Mouse (Mus musculus) left cerebral cortex, adult 2 months (tissue): ENCODE data around the gene Ppp1r27. TPM values are rescaled to one million over a fixed set of nuclear protein-coding genes. Genes with fewer than 3 reads are reported as not detected.

Experiments
- DNase-seq, 2 experiments: peaks; one replicate each; pipeline ENCODE4 v3.0.0; 2021 to 2022; ENCODE audit warnings: low spot score in 2 of 2, mixed read lengths in 1 of 2; ENCODE audit errors: extremely low spot score in 1 of 2
- H3K27ac ChIP-seq: fragments of 200-600 bp; 2 replicates; pipeline ENCODE4 v1.8.1; 2022
- H3K4me3 ChIP-seq: fragments of 200-600 bp; 2 replicates; pipeline ENCODE4 v1.8.1; 2022
- CTCF ChIP-seq: fragments of 200-600 bp; IDR thresholded peaks from 2 replicates; pipeline ENCODE4 v1.8.1; 2022; ENCODE audit warnings: antibody characterized with exemption, mild to moderate bottlenecking, moderate library complexity
- intact Hi-C: fragments of 180-260 bp; cut with DNase I; formaldehyde crosslinking; loops from one replicate; pipeline ENCODE4 v1.15.1; 2025
- total RNA-seq, 2 experiments: library from RNA; stranded (reverse); gene quantifications; 2 replicates each; pipeline ENCODE4 v1.2.3; 2021

The Ppp1r27 gene
- total RNA-seq, 2 experiments from 2014 or later: not detected

GRCm38 (mm10) chr11:120554834-120555233 lies 3.9 kb upstream of the Ppp1r27 start:
- DNase-seq: no peak
- Histone ChIP-seq H3K27ac (no peak overlapping the region), H3K4me3 (no peak overlapping the region)
- intact Hi-C loops: no loop called here
- TF ChIP-seq CTCF: no peak

DNA sequence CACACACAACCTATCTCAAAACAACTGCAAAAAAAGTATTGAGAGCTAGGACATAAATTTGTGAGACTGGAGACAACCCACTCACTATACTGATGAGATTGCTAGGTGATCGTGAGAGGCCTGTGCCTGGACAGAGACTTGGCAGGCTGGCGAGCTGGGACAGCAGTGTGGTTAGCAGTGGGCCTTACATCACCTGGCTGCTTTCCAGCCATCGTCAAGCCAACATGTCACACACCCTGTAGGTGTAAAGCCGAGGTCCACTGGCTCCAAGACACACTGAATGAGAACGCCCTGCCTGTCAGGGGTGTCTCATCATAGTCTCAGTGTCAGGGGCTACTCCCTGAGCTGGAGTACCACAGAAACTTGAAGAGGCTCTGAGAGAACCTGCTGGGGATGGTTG lies 1.8 kb upstream of the Ppp1r27 start:
- intact Hi-C loops: no loop called here
- Histone ChIP-seq H3K27ac (no peak overlapping the region), H3K4me3 (no peak overlapping the region)
- no peak for DNase-seq
- TF ChIP-seq CTCF: no peak

DNA sequence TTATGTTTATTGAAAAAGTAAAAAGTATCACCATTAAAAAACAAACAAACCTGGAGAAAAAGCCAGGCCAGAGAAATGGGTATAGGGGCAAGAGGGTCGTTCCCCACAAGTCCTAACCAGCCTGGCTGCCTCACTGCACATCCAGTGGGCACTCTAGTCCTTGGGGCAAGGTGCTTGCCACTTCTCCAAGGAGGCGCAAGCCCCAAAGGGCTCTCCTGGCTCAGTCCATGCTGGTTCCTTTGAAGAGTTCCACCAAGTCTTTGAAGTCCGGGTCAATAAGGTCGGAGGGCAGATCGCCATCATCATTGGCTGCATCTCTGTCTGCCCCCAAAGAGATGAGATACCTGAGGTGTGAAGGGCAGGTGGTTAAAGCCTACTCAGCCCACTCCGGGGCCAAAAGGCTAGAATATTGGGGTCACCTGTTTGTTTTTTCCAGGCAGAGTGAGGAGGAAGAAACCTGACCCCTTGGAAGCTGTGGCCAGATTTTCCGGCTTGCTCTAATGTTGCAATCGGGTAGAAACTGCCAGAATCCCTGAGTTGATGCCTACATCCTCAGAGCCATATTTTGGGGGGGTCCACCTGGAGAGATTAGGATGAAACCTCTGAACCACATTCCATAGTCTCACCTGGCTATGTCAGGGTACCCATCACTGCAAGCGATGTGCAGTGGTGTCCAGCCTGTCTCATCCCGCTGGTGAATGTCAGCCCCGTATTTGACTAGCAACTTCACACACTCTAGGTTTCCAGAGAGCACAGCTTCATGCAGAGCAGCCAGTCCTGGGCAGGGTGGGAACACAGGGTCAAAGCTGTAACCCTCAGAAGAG lies 734 bp downstream of the Ppp1r27 start:
- peak overlapping the region; percentile 89 for H3K4me3 ChIP-seq
- TF ChIP-seq CTCF: no peak
- no peak for DNase-seq
- H3K27ac ChIP-seq: peak overlapping the region; percentile 93
- intact Hi-C loops: loop anchor here (2.0 kb wide), 1 partner anchor 31 kb away; no protein-coding TSS in a partner anchor

GRCm38 (mm10) chr11:120549168-120549945 lies 1.6 kb downstream of the Ppp1r27 start, which contains the start of gene Mcrip1:
Gene Mcrip1 (minus strand): TSS chr11:120549727.
- intact Hi-C loops: loop anchor here (2.0 kb wide), 1 partner anchor 31 kb away; no protein-coding TSS in a partner anchor

DNA sequence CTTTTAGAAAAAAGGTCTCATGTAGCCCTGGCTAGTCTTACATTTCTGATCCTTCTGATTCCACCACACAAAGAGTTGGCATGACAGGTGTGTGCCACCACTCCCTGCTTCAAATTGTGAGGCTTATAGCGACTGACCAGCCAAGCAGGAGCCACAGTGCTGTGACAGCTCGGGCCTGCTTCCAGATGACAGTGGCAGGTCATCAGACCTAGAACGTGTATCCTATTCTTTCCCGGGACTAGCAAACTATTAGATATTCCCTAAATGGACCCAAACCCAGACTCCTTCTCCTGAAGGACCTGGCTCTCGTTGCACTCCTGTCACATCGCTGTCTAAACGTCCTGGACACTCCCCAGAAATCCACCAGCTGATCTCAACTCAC lies 2.2 kb downstream of the Ppp1r27 start:
- DNase-seq: no peak
- Histone ChIP-seq H3K4me3 (peak overlapping the region; percentile 89), H3K27ac (peak overlapping the region; percentile 91)
- intact Hi-C loops: loop anchor here (2.0 kb wide), 1 partner anchor 30 kb away; no protein-coding TSS in a partner anchor
- TF ChIP-seq CTCF: no peak

More at GRCm38 (mm10) chr11:120549168-120549945, 1.6 kb downstream of the Ppp1r27 start, which contains the start of gene Mcrip1:
- DNase-seq: peak; percentile 94 to 95
- TF ChIP-seq CTCF: no peak
- peak within 1 kb of the TSS; percentile 89 for H3K4me3 ChIP-seq
- H3K27ac ChIP-seq: peak within 1 kb of the TSS; percentile 93

- no peak for TF ChIP-seq CTCF
- H3K27ac ChIP-seq: no peak overlapping the region
- H3K4me3 ChIP-seq: peak overlapping the region; percentile 89
- intact Hi-C loops: loop anchor here (2.0 kb wide), 1 partner anchor 29 kb away; no protein-coding TSS in a partner anchor
- no peak for DNase-seq
These were observed 2.7 kb downstream of the Ppp1r27 start for GRCm38 (mm10) chr11:120548214-120548613.

DNA sequence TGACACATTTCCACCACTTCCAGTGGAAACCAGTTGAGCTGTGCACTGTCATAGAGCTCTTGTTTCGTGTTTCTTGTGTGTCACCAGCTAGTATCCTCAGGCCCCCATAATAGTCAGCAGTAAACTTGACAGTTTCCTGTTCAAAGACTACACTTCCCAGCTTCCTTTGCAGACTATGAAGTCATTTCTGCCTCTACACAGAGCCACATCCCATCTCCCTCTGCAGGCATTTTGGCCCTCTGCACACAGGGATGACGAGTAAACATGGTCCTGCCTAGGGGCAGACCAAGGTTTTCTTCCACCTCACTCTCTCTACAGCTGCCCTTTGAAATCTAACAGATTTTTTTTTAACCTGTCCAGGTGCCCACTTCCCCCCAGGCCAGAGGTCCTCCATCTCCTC lies 3.5 kb downstream of the Ppp1r27 start:
- Histone ChIP-seq H3K4me3 (no peak overlapping the region), H3K27ac (no peak overlapping the region)
- intact Hi-C loops: no loop called here
- TF ChIP-seq CTCF: peak; percentile 8
- no peak for DNase-seq

DNA sequence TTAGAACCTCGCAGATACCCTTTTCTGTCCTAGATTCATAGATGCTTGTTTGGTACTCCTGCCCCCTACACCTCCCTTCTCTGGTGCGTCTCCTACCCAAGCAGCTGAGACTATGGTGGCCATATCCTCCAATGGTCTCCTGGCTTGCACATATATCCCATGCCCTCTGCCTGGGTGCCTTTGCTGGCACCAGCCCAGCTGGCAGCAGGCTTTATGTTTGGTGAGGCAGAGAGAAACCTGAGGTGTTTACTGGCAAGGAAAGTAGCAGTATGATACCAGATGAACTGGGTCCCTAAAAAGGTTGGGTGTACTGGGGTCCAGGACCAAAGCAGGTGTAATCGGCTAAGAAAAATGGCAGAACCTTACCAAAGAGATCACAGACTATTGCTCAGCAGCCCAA lies 5.0 kb downstream of the Ppp1r27 start:
- no peak for TF ChIP-seq CTCF
- DNase-seq: no peak
- intact Hi-C loops: no loop called here

GRCm38 (mm10) chr11:120542376-120542775 lies 8.6 kb downstream of the Ppp1r27 start:
- intact Hi-C loops: no loop called here
- Histone ChIP-seq H3K27ac (no peak overlapping the region), H3K4me3 (no peak overlapping the region)
- DNase-seq: no peak
- no peak for TF ChIP-seq CTCF

More for the DNA sequence above, 5.0 kb downstream of the Ppp1r27 start:
- Histone ChIP-seq H3K27ac (no peak overlapping the region), H3K4me3 (no peak overlapping the region)

GRCm38 (mm10) chr11:120541907-120542306 lies 9.0 kb downstream of the Ppp1r27 start:
- TF ChIP-seq CTCF: peak; percentile 33

DNA sequence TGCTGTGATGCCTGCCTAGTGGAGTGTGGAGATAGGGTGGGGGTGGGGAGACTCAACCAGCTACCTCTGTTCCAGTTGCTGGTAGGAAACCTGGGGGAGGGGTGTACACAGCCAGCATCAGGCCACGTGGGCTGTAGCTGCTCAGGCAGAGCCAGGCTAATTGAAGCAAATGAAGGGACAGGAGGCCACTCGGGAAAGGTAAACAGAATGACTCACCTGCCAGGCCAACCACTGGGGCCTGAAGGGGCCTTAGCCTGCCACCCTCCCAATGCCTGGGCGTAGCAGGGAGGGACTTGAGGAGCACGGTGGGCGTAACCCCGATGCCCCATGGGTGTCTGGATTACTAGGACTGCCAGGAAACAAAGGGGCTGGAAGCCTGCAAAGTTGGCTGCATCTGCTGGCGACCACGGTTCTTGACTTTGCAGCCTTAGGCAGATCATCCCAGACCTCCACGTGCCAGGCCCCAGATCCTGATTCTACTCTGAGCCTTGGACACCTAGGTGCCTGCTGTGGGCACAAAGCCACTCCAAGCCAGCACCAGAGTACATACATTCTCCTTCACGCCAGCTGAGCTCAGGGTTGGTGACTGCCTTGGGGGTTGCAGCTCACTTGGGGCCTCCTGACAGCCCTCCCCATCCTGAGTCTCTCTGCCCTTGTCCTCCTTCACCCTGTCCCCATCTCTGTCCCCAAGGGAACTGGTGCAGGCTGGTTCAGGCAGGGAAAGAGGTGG lies 11.5 kb downstream of the Ppp1r27 start:
- H3K27ac ChIP-seq: no peak overlapping the region
- no peak for DNase-seq
- no peak for TF ChIP-seq CTCF
- no peak overlapping the region for H3K4me3 ChIP-seq
- intact Hi-C loops: no loop called here

More at GRCm38 (mm10) chr11:120541907-120542306, 9.0 kb downstream of the Ppp1r27 start:
- no peak overlapping the region for H3K27ac ChIP-seq
- no peak overlapping the region for H3K4me3 ChIP-seq
- DNase-seq: no peak
- intact Hi-C loops: no loop called here
